Mouse (Mus musculus) urinary bladder, postnatal 36 days (tissue): ENCODE results near the gene Kifc3.
"Not testable (repeated sequence)": the region's sequence is repeated elsewhere in the genome, so short reads cannot be mapped to it uniquely, and the experiment has no call there.

ENCODE experiments used
- DNase-seq, 2 experiments: peaks; one replicate each; pipeline ENCODE4 v3.0.0; 2022; ENCODE audit warnings: low spot score in 2 of 2, mixed read lengths in 1 of 2

The Kifc3 gene

GRCm38 (mm10) chr8:95202056-95202570 lies 499 bp downstream of the Kifc3 start:
- DNase-seq = no peak

DNA sequence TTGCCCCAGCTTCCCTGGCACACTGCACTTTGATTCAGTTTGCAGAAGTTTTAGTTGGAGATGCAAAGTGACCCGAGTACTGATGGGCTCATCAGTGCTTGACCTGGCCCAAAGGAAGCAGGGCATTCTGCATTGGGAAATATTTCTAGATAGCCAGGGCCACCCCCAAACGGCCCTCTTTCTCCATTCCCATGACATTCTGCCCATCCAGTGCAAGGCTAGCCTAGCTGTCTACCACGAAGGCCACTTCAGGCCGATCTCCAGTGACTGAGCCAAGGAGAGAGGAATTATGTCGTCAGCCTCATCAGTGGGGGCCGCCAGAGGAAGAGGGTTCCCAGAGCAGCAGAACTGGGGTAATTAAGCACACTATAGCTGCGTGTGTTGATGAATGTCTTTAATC lies 1.1 kb downstream of the Kifc3 start:
- no peak for DNase-seq

GRCm38 (mm10) chr8:95200001-95200405 lies 2.6 kb downstream of the Kifc3 start:
- no peak for DNase-seq

- DNase-seq = no peak
These were observed 6.9 kb downstream of the Kifc3 start for GRCm38 (mm10) chr8:95195728-95196127.

DNA sequence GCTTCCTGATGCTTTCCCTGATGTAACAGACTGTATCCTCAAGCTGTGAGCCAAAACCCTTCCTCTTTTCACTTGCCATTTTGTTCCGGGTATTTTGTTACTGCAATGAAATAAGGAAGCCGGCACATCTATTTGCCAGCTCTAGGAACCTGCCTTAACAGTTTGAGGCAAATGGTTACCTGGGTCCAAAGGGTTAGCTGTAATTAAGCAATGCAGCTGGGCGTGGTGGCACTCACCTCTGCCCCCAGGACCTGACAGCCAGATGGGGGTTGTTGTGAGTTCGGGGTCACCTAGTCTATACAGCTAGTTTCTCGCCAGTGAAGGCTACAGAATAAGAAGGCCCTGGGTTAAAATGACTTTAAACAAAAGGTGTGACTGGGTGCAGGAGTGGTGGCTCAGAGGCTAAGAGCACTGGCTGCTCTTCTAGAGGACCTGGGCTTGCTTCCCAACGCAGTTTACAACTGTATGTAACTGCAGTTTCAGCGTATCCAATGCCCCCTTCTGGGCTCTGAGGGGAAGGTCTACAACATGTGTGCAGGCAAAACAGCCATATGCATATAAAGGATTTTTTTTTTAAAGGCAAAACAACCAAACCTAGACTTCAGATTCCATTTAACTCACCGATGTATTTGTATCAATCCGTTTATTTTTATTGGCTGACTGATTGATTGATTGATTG lies 11.0 kb downstream of the Kifc3 start:
- no peak for DNase-seq

GRCm38 (mm10) chr8:95187579-95187978 lies 15.0 kb downstream of the Kifc3 start:
- DNase-seq = no peak

DNA sequence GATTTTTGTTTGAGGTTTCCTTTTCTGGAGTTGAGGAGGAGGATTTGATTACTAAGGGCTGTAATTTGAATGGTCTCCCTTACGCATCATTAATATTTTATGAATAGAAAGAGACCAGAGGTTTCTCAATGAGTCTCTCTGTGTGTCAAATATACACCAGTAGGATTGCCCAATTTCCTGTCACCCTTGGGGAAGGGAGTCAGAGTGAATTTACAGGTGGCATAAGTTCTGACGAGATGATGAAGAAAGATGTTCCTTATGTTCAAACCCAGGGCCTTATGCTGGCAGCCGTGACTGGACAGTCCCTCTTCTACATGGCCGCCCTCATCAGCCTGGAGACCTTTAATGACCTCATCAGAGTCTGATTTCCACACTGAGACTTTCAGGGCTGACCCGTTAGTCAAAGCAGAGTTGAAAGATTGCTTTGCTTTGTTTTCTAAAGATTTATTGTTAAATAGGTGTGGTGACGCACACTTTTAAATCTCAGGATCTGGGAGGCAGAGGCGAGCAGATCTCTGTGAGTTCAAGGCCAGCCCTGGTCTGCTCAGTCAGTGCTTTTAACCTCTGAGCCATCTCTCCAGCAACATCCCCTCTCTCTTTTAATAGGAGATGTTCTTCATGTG lies 16.6 kb downstream of the Kifc3 start:
- DNase-seq = no peak

DNA sequence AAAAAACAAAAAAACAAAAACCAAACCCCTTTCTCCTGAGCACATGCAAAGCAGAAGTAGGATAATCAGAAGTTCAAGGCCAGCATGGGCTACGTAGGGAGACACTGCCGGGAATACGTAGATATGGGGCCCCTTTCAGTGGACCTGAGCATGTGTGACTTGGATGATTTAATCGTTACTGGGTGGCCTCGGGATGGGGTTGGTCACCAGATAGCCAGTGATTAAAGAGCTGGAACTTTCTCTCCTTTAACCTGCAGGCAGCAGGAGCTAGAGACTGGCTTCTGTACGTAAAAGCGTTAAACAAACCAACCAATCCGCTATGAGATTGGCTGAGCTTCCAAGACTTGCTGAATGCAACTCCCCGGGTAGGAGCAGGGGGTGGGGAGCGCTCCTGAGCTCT lies 17.5 kb downstream of the Kifc3 start:
- DNase-seq = no peak

DNA sequence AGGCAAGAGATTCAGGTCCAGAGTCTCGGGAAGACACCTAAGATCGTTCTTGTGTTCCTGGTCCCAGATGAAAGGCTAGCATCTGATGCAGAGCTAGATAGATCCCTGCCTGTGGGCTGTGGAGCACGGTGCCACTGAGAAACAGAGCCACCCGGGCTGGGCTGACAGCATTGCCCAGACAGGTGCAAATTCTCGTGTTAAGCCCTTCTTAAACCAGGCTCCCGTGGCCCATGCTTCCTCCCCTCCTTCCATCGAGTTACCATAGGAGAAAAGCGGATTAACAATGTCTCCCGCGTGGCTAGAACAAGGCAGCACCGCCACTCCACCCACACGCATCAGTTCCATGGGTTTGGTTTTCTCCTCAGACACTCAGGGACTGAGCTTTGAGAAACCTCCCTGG lies 18.4 kb downstream of the Kifc3 start:
- DNase-seq = no peak

- no peak for DNase-seq
These were observed 20.8 kb downstream of the Kifc3 start for GRCm38 (mm10) chr8:95181850-95182249.

DNA sequence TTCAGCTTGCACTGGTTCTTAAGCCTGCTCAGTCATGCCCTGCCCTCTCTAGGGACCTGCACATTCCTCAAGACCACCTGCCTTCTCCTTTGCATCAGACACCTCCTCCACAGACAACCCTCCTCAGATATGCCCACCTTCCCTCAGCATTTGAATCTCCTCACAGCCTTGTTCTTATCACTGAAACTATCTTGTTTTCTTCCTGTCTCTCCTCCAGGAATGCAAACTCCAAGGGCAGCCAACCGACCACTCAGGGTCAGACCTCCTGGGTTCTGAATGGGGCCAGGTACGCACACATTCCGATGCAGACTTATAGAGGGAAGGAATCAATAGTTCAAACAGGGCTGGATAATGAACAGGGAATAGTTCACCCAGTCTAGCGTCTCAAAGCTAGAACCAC lies 24.4 kb downstream of the Kifc3 start:
- DNase-seq = no peak

DNA sequence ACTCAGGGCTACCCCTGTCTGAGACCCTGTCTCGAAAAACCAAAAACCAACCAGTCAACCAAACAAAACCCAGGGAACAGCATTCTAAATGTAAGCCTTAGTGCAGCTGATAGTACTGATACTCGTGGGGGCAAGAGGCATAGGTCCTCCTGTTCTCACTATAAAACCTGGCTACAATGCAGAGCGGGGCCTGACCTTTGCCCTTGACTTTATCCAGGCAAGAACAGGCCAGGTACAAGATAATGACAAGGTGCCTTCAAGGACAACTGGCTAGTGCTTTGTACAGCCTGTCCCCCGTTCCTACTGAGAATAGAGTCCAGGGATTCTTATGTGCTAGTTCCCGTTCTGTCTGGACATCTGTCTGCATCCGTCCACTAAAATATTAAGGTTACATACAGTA lies 25.6 kb downstream of the Kifc3 start:
- DNase-seq = no peak

- DNase-seq = peak in 1 of 2 experiments; percentile 20
These were observed 26.8 kb downstream of the Kifc3 start for GRCm38 (mm10) chr8:95175808-95176207.

GRCm38 (mm10) chr8:95175306-95175705 lies 27.3 kb downstream of the Kifc3 start:
- no peak for DNase-seq

DNA sequence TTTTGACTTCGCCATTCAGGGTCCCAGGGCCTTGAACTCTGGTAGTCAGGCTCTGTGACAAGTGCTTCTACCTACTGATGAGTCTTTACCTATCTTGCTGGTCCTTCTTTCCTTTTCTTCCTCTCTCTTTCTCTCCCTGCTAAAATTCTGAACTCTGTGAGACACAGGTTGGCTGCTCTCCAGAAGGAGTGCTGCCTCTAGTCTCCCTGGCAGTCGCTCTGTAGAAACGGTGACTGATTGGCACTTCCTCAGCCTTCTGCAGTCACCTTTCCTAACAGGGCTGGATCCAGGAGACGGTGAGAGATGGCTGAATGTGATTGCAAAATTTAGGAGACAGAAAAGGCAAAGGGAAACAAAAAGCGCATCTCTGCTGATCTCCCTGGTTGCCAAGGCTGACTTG lies 30.2 kb downstream of the Kifc3 start:
- DNase-seq = no peak

- no peak for DNase-seq
These were observed 34.9 kb downstream of the Kifc3 start for GRCm38 (mm10) chr8:95167726-95168125.

DNA sequence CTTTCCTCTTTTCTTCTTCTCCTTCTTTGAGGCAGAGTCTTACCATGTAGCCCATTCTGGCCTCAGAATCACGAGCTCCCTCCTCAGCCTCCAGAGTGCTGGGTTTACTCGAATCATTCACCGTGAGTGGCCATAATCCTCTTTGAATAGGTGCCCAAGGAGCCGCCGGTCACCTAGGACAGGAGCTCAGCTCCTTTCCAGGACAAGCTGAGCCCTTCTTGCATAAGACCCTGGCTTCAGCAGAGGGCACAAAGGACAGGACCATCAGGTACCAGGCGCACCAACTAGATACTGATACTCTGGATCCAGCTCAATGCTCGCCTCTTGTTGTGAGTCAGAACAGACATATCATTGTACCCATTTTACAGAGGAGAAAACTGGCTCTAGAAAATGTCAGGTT lies 36.2 kb downstream of the Kifc3 start:
- no peak for DNase-seq

GRCm38 (mm10) chr8:95165923-95166322 lies 36.7 kb downstream of the Kifc3 start:
- peak in 1 of 2 experiments; percentile 80 for DNase-seq

DNA sequence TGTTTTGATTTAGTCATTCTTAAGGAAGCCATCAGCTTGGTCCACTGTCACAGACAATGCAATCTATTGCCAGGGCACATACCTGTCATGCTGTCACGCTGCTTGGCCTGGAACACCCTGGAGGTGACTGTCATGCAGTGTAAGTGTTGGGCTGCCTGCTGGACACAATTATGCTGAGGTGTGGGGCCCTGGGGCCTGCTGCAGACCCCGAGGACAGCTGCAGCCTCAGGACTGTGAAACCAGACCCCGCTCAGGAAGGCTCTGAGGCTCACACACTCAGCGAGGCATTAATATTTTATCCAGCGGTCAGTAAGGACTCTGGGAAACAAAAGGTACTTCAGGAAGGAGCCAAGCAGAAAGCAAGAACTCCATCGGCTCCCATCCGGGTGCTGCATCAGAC lies 38.1 kb downstream of the Kifc3 start:
- no peak for DNase-seq

- DNase-seq = not testable (repeated sequence)
These were observed 38.6 kb downstream of the Kifc3 start for GRCm38 (mm10) chr8:95163969-95164368.

DNA sequence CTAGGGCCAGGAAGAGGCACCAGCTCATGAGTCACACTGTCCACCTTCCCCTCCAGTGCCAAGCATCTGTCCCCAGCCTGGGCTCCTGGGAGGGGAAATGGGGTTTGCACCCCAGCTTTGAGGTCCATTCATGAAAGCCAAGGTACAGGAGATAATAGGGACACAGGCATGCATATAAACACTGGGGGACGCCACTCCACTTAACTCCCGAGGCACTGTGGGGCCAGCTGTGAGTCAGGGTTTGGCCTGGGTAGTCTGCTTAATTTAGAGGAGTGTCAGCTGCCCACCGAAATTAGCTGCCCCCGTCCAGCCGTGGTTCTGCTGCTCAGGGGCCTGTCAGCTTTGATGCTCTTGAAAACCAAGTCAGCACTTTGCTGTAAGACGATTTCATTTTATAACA lies 39.8 kb downstream of the Kifc3 start:
- DNase-seq = no peak

DNA sequence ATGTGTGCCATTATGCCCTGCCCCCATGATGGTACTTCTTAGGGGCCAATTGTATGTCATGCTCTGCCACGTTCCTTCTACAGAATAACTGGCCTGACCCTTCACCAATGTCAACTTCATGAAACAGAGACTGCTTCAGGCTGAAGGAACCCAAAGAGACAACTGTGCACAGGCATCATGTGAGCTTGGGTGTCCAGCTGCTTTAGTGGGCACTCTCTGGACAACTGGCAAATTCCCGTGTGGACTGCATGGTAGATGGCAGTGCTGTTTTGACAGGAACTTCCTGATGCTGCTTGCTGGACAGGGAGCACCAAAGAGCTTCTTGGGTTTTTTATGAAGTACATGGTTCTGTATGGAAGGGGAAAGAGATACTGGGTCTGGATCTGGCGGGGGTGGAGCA lies 43.3 kb downstream of the Kifc3 start:
- DNase-seq = no peak

- no peak for DNase-seq
These were observed 44.0 kb downstream of the Kifc3 start for GRCm38 (mm10) chr8:95158654-95159053.

DNA sequence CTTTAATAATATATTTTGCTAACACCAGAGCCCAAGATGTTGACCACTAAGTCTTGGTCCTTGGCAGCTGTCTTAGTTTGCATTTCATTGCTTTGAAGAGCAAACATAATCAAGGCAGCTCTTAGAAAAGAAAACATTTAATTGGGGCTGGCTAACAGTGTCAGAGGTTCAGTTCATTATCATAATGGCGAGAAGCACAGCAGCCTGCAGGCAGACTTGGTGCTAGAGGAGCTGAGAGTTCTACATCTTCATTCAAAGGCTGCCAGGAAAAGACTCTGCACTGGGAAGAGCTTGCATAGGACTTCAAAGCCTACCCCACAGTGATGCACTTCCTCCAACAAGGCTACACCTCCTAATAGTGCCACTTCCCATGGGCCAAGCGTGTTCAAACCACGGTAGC lies 45.5 kb downstream of the Kifc3 start:
- no peak for DNase-seq
